Mouse (Mus musculus) cerebellum, postnatal 36 days (tissue): ENCODE data around the gene Mtmr3.
"Not testable (repeated sequence)": the region's sequence is repeated elsewhere in the genome, so short reads cannot be mapped to it uniquely, and the experiment has no call there.

ENCODE experiments used
- DNase-seq, 2 experiments: peaks; one replicate each; pipeline ENCODE4 v3.0.0; 2021 to 2022; ENCODE audit warnings: mixed read lengths in 2 of 2

Gene Mtmr3

DNA sequence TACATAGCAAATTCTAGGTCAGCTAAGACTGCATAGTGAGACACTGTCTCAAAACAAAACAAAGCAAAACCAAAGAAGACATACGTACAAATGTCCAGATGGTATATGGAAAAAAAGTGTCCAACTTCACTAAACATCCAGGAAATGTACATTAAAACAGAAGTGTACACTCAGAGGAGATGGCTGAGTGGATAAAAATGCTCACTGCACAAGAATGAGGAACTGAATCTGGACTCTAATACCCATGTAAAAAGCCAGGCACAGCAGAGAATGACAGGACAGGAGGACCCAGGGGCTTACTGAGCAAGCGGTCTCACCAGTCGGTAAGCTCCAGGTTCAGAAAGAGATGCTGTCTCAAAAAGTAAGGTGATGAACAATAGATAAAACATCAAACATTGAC, 5.3 kb upstream of the Mtmr3 start:
- DNase-seq = no peak

DNA sequence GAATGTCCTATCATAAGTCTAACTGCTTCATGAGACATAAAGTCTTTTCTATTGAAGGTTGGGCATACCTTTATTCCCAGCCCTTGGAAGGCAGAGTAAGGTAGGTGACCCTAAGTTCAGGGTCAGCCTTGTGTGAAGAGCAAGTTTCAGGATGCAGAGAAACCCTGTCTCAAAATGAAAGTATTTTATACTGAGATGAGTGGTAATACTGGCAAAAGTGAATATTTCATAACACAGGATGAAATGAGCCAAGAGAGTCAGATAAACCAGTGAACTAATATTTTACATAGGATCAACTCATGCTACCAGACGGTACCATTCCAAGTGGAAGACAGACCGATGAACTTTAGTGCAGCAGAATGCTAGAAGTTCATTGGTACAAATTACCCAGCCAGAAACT, 3.7 kb upstream of the Mtmr3 start:
- no peak for DNase-seq

GRCm38 (mm10) chr11:4593849-4594607, 635 bp downstream of the Mtmr3 start:
- DNase-seq = peak in 1 of 2 experiments; percentile 45

- DNase-seq = no peak
Observed at GRCm38 (mm10) chr11:4593491-4593848, 1.2 kb downstream of the Mtmr3 start.

GRCm38 (mm10) chr11:4591811-4592210, 2.9 kb downstream of the Mtmr3 start:
- DNase-seq = no peak

GRCm38 (mm10) chr11:4578682-4579081, 16.0 kb downstream of the Mtmr3 start:
- peak; percentile 28 to 52 for DNase-seq

GRCm38 (mm10) chr11:4577079-4577478, 17.6 kb downstream of the Mtmr3 start:
- DNase-seq = no peak

DNA sequence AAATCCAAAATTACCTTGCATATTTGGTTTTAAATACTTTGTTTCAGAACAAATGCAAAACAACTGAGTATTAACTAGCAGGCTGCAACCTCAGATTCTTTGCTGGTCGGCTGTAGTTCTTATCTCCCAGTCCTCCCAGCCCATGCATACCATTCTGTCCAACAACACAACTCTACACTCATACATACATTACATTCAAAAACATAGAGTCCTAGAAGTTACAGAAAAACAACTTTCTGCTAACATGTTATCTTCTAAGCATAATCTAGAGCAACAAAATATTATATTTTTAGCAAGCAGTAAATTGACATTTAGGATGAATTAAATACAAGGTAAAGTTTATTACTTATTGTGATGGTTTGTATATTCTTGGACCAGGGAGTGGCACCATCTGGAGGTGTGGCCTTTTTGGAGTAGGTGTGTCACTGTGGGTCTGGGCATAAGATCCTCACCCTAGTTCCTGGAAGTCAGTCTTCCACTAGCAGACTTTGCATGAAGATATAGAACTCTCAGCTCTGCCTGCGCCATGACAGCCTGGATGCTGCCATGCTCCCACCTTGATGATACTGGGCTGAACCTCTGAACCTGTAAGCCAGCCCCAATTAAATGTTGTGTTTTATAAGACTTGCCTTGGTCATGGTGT, 18.5 kb downstream of the Mtmr3 start:
- DNase-seq = not testable (repeated sequence)

DNA sequence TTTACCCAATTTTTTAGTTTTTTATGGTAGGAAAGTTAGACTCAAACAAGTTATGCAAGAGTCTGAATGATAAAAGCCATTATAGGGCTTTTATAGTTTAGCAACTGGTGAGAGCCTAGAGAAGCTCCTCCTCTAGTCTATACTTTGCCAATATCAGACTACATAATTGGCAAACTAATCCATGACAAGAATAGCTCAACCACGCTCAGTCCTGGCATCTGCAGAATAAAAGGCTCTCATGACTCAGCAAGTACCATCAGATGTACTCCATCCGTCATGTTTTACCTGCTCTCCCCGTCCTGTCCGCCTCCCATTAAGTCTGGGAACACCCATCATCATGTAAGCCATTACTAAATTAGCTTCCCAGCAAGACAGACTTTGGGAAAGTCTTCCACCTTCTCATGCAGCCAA, 23.2 kb downstream of the Mtmr3 start:
- DNase-seq = no peak

DNA sequence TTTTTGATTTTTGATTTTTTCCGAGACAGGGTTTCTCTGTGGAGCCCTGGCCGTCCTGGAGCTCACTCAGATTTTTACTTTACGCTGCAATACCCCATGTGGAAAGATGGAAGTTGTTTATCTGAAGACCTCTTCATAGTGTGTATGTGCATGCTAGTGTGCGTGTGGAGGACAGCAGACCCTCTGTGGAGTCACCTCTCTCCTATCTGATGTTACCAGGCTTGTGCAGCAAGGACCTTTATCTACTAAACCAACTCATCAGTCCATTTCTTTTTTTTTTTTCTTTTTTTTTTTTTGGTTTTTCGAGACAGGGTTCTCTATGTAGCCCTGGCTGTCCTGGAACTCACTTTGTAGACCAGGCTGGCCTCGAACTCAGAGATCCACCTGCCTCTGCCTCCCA, 28.3 kb downstream of the Mtmr3 start:
- DNase-seq = no peak

DNA sequence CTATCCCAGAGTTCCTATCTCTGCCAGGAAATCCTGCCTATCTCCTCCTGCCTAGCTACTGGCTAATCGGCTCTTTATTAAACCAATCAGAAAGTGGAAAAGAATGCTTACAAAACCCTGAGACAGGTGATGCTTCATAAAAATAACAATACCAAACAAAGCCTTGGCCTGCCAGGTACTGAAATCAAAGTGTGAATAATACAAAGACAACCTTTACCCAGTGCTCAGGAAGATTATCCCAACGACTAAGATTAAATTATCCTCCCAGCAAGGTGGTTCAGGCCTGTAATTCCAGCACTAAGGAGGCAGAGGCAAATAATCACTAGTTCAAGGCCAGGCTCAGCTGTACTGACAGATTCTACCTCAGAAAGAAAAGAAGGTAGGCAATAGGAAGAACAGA, 29.1 kb downstream of the Mtmr3 start:
- no peak for DNase-seq

DNA sequence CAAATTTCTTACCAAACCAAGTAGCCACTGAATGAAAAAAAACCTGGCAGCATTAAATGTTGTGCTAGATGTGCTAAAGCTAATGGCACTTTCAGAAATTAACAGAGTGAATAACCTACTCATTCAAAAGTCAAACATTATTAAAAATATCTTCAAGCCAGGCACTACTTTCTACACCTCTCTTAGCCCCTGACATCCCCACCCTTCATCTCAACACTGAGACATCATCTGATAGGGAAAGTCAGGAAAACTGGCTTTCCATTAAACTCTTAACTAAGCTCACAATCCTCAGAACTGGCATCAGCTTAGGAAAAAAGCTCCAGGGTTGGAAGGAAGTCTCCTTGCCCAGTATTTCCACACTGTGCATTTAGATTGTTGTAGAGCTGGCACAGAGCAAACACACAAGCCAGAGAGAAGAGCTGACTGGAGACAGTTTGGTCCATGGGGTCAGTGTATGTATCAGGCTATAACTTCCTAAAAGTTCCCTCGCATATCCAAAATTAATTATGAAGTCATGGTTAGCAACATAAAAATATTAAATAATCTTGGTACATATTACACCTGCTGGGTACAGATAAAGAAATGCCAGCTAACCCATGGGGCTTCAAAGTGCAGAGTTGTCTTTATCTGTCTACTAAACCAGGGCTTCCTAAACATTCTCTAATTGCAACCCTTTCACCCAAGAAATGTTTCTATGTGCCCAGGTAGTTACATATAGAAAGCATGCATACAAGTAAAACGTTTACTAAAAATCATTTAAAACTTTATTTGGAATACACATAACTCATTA, 41.2 kb downstream of the Mtmr3 start:
- DNase-seq = no peak

DNA sequence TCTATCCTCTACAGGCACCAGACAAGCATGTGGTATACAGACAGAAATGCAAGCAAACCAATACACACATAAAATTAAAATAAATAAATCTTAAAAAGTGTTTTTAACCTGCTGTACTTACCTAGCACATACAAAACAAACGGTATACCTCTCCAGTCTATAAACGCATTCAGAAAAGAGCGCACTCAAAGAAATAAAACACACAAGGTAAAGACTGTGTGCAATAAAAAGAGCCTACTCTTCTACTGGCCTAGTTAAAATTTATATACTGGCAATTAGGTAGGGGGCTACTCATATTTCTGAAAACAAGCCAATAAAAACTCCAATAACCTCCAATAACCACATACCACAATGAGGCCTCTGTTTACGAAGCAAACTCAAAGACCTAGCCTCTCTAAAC, 47.1 kb downstream of the Mtmr3 start:
- DNase-seq = no peak

GRCm38 (mm10) chr11:4545976-4546375, 48.7 kb downstream of the Mtmr3 start:
- no peak for DNase-seq

GRCm38 (mm10) chr11:4545401-4545800, 49.3 kb downstream of the Mtmr3 start:
- no peak for DNase-seq

- DNase-seq = not testable (repeated sequence)
Observed at GRCm38 (mm10) chr11:4544627-4544921, 50.1 kb downstream of the Mtmr3 start.

GRCm38 (mm10) chr11:4543746-4544626, 50.7 kb downstream of the Mtmr3 start:
- no peak for DNase-seq

DNA sequence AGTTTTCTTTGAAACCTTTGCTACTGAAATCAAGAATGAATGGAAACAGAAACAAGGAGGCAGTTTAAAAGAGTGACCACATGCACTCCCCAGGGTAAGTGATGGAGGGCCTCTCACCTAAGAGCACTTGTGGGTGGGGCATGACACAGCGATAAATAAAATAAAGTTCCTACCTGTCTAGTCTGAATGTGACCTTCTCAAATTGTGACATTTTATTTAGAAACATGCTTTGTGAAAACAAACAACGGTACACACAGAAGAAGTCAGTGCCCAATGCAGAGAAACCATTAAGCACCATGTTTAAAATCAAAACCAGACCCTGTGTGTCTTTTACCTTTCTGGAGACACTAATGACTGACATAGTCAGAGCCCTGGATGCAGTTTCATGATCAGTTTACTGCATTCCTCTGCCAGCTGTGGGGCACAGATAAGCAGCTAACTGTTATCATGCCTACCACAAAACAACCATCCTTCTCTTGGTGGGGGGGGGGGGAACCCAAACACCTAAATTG, 51.6 kb downstream of the Mtmr3 start:
- no peak for DNase-seq

DNA sequence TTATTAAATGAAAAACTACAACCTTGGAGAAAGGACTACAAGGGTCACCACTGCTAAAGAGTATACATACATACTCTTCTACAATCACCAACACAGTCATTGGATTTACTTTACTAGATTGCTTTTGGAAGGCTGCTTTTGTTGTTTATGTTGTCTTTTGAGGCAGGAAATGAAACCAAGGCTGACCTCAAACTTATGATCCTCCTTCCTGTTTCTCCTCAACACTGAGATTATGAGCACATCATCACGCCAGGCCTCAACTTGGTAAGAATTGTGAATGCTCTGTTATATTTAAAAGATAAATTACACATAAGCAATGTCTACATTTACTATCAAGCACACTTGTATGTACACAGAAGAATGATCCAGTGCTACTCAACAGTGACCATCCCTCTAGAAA, 58.0 kb downstream of the Mtmr3 start:
- DNase-seq = no peak

- DNase-seq = no peak
Observed at GRCm38 (mm10) chr11:4527132-4527531, 67.5 kb downstream of the Mtmr3 start.

DNA sequence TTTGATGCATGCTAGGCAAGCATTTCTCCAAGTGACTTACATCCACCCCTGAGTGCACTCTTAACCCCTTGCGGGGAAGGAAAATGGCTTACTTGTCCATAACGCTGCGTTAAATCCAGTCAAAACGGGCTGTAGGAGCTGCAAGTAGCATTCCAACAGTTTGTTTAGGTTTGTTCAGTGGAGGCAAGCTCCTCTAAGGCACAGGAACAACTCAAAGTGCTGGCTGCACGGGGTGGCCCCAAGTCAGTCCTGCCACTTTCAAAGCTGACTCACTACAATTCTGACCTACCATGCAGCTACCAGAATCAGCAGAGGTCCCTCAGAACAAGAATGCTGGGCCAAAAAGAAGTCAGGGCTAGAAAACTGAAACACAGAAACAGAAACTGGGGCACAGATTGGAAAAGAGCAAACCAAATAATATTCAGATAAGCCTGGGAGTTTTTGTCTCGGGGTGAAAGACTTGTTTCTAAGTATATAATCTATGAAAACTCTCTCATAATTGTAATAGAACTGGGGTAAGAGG, 72.5 kb downstream of the Mtmr3 start:
- DNase-seq = no peak

DNA sequence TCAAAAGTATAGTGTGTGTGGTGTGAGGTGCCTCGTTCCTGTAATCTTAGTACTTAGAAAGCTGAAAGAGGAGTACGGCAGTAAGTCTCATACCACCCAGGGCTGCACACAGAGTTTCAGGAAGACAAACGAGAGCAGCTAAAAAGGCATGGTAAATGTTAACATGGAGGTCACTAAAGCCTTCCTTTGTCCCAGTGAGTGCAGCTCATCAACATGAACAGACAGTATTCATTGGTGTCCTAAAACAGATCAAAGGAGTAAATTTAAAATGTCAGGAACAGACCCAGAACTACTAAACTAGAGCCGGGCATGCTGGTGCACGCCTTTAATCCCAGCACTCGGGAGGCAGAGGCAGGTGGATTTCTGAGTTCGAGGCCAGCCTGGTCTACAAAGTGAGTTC, 75.7 kb downstream of the Mtmr3 start:
- DNase-seq = no peak

DNA sequence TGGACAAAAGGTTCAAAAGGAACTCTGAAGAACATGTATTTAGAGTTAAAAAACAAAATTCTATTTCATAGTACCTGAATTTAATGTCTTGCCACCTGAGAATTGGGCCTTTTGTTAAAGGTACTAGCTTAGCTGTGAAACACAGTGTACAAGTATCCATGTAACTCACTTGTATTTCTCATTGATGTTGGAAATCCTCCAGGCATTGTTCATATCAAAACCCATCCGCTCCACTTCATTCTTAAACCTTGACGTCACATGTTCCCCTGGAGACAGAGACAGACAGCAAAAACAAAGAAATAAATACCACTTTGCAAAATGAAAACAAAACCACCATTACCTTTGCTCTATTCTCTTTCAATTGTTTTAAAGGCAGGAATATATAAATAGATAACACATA, 87.2 kb downstream of the Mtmr3 start:
- DNase-seq = no peak
